Mouse (Mus musculus) R1 (cell line): ENCODE measurements around the gene Otub1.

Experiments used
- DNase-seq: peaks from one replicate; pipeline ENCODE4 v3.0.0-alpha.2; 2018; ENCODE audit warnings: low read depth, low spot score

The Otub1 gene

GRCm38 (mm10) chr19:7177804-7178511 is 28.2 kb downstream of the Otub1 start:
- DNase-seq, result no peak

- peak; percentile 49 for DNase-seq
These were observed 29.9 kb downstream of the Otub1 start for GRCm38 (mm10) chr19:7176041-7176696.

- peak; percentile 64 for DNase-seq
These were observed 33.9 kb downstream of the Otub1 start for GRCm38 (mm10) chr19:7172051-7172866.

- peak; percentile 55 for DNase-seq
These were observed 34.7 kb downstream of the Otub1 start for GRCm38 (mm10) chr19:7171447-7171846.

- no peak for DNase-seq
These were observed 35.2 kb downstream of the Otub1 start for GRCm38 (mm10) chr19:7170916-7171315.

- DNase-seq, result no peak
These were observed 37.7 kb downstream of the Otub1 start for GRCm38 (mm10) chr19:7168423-7168822.

- no peak for DNase-seq
These were observed 39.3 kb downstream of the Otub1 start for GRCm38 (mm10) chr19:7166767-7167166.

GRCm38 (mm10) chr19:7166200-7166711 is 39.9 kb downstream of the Otub1 start:
- DNase-seq, result peak; percentile 26

GRCm38 (mm10) chr19:7165509-7166199 is 40.5 kb downstream of the Otub1 start:
- DNase-seq, result no peak

- DNase-seq, result no peak
These were observed 41.2 kb downstream of the Otub1 start for GRCm38 (mm10) chr19:7164820-7165323.

GRCm38 (mm10) chr19:7164238-7164637 is 41.9 kb downstream of the Otub1 start:
- DNase-seq, result no peak

- no peak for DNase-seq
These were observed 45.1 kb downstream of the Otub1 start for GRCm38 (mm10) chr19:7161064-7161463.

- DNase-seq, result peak; percentile 38
These were observed 45.8 kb downstream of the Otub1 start for GRCm38 (mm10) chr19:7160151-7160906.

GRCm38 (mm10) chr19:7157734-7158133 is 48.4 kb downstream of the Otub1 start:
- DNase-seq, result no peak

- no peak for DNase-seq
These were observed 50.9 kb downstream of the Otub1 start for GRCm38 (mm10) chr19:7155196-7155595.

- DNase-seq, result no peak
These were observed 52.9 kb downstream of the Otub1 start for GRCm38 (mm10) chr19:7153232-7153631.

- no peak for DNase-seq
These were observed 54.0 kb downstream of the Otub1 start for GRCm38 (mm10) chr19:7151927-7152653.

GRCm38 (mm10) chr19:7151300-7151926 is 54.7 kb downstream of the Otub1 start:
- no peak for DNase-seq

GRCm38 (mm10) chr19:7149158-7149685 is 56.9 kb downstream of the Otub1 start:
- DNase-seq, result no peak
